Mouse (Mus musculus) hindbrain, embryonic 14.5 days (tissue): ENCODE measurements around the gene A930017K11Rik. TPM values are rescaled to one million over a fixed set of nuclear protein-coding genes. Genes with fewer than 3 reads are reported as not detected.

Experiments used
- ATAC-seq: fragments of 200-750 bp; cut with Nextera tagmentation; 2 replicates; pipeline ENCODE4 v1.8.0; 2017; ENCODE audit warnings: moderate number of reproducible peaks, mild to moderate bottlenecking, moderate TSS enrichment, moderate library complexity; ENCODE audit not compliant: low FRiP score
- DNase-seq: peaks from one replicate; pipeline ENCODE4 v3.0.0-alpha.2; 2015; ENCODE audit warnings: low spot score
- H3K27ac ChIP-seq: fragments of 300-500 bp; sonication (generic); 2 replicates; pipeline ENCODE4 v1.5.1; 2014; ENCODE audit warnings: mild to moderate bottlenecking, moderate library complexity
- H3K27me3 ChIP-seq: fragments of 300-500 bp; sonication (generic); 2 replicates; pipeline ENCODE4 v1.6.1; 2014; ENCODE audit warnings: mild to moderate bottlenecking, low read length, mixed read lengths; ENCODE audit not compliant: control insufficient read depth, insufficient read depth
- H3K36me3 ChIP-seq: fragments of 300-500 bp; sonication (generic); replicated peaks from 2 replicates; pipeline ENCODE4 v1.6.1; 2014; ENCODE audit not compliant: control insufficient read depth, insufficient read depth
- H3K4me1 ChIP-seq: fragments of 300-500 bp; sonication (generic); replicated peaks from 2 replicates; pipeline ENCODE4 v1.6.1; 2014; ENCODE audit warnings: antibody characterized with exemption, low read length, mixed read lengths; ENCODE audit not compliant: control insufficient read depth, insufficient read depth
- H3K4me2 ChIP-seq: fragments of 300-500 bp; sonication (generic); replicated peaks from 2 replicates; pipeline ENCODE4 v1.6.1; 2014; ENCODE audit warnings: mild to moderate bottlenecking, moderate library complexity
- H3K4me3 ChIP-seq: fragments of 300-500 bp; sonication (generic); replicated peaks from 2 replicates; pipeline ENCODE4 v1.5.1; 2014; ENCODE audit warnings: mild to moderate bottlenecking, low read length
- H3K9ac ChIP-seq: fragments of 300-500 bp; sonication (generic); 2 replicates; pipeline ENCODE4 v1.6.1; 2014
- H3K9me3 ChIP-seq: fragments of 300-500 bp; sonication (generic); 2 replicates; pipeline ENCODE4 v1.6.1; 2016; ENCODE audit warnings: low read length; ENCODE audit not compliant: control insufficient read depth
- WGBS: fragments of 180-500 bp; shearing (Covaris S2); extraction: QIAGEN DNeasy Blood & Tissue Kit; methylation state at CpG from one replicate; pipeline ENCODE4 v1.1.7; 2014; 5-methylcytosine and 5-hydroxymethylcytosine counted together
- polyA plus RNA-seq: library from polyadenylated mRNA; unstranded; fragments of >200 nt; fragmentation: Nextera tagmentation; extraction: Ambion mirVana; gene quantifications from 2 replicates; pipeline ENCODE4 v1.2.1, GENCODE M21; 2014

The A930017K11Rik gene
- polyA plus RNA-seq, 1 experiment from 2014 or later: 0.44 TPM

GRCm38 (mm10) chr17:25919144-25919785, 33.1 kb downstream of the A930017K11Rik start, which contains the start of gene Rab40c:
TSS of gene Rab40c (minus strand) at chr17:25919727.
- H3K9ac ChIP-seq: peak within 1 kb of the TSS; percentile 92
- H3K4me1 ChIP-seq: peaks cover 21% of the 10 kb centered on the region
- peak within 1 kb of the TSS; percentile 87 for H3K4me2 ChIP-seq
- H3K9me3 ChIP-seq: no peaks in the 10 kb centered on the region
- H3K27me3 ChIP-seq: no peaks in the 10 kb centered on the region
- peak; percentile 32 for DNase-seq
- no peak for ATAC-seq
- under 1% methylated on average over 73 of the region's 78 CpGs for WGBS
- H3K4me3 ChIP-seq: peak within 1 kb of the TSS; percentile 98
- peak within 1 kb of the TSS; percentile 89 for H3K27ac ChIP-seq
- H3K36me3 ChIP-seq: no peaks in the 10 kb centered on the region

GRCm38 (mm10) chr17:25918037-25918750, 34.2 kb downstream of the A930017K11Rik start:
- Histone ChIP-seq H3K27ac (0 out of 2 replicates have a peak overlapping the region, but pooled peaks have one; percentile 88), H3K9me3 (no peaks in the 10 kb centered on the region)

GRCm38 (mm10) chr17:25916931-25917647, 35.3 kb downstream of the A930017K11Rik start:
- H3K36me3 ChIP-seq: no peaks in the 10 kb centered on the region
- ATAC-seq (no peak), DNase-seq (no peak)
- no peak overlapping the region for H3K4me3 ChIP-seq
- no peaks in the 10 kb centered on the region for H3K9me3 ChIP-seq
- H3K27ac ChIP-seq: no peak overlapping the region
- H3K4me2 ChIP-seq: no peak overlapping the region
- peaks cover 21% of the 10 kb centered on the region for H3K4me1 ChIP-seq
- WGBS: 89% methylated on average over 8 of the region's 8 CpGs
- H3K27me3 ChIP-seq: no peaks in the 10 kb centered on the region
- no peak overlapping the region for H3K9ac ChIP-seq

More at GRCm38 (mm10) chr17:25918037-25918750, 34.2 kb downstream of the A930017K11Rik start:
- WGBS: 83% methylated on average over 9 of the region's 9 CpGs
- Histone ChIP-seq H3K4me2 (peak overlapping the region; percentile 87), H3K9ac (peak overlapping the region; percentile 92), H3K27me3 (no peaks in the 10 kb centered on the region), H3K36me3 (no peaks in the 10 kb centered on the region), H3K4me3 (peak overlapping the region; percentile 98), H3K4me1 (peaks cover 21% of the 10 kb centered on the region)
- DNase-seq: no peak
- ATAC-seq: no peak

GRCm38 (mm10) chr17:25914295-25914694, 38.1 kb downstream of the A930017K11Rik start:
- no peaks in the 10 kb centered on the region for H3K27me3 ChIP-seq
- no peak for DNase-seq
- H3K4me2 ChIP-seq: no peak overlapping the region
- ATAC-seq: no peak
- H3K27ac ChIP-seq: no peak overlapping the region
- H3K36me3 ChIP-seq: no peaks in the 10 kb centered on the region
- H3K4me3 ChIP-seq: no peak overlapping the region
- 85% methylated on average over 4 of the region's 4 CpGs for WGBS
- peaks cover 17% of the 10 kb centered on the region for H3K4me1 ChIP-seq
- H3K9ac ChIP-seq: no peak overlapping the region
- no peaks in the 10 kb centered on the region for H3K9me3 ChIP-seq

- DNase-seq (no peak), ATAC-seq (no peak)
- Histone ChIP-seq H3K4me2 (no peak overlapping the region), H3K4me1 (peaks cover 17% of the 10 kb centered on the region), H3K27ac (no peak overlapping the region), H3K27me3 (no peaks in the 10 kb centered on the region), H3K9me3 (no peaks in the 10 kb centered on the region), H3K36me3 (no peaks in the 10 kb centered on the region), H3K4me3 (no peak overlapping the region), H3K9ac (no peak overlapping the region)
- WGBS: 82% methylated on average over 1 of the region's 1 CpGs
Observed at GRCm38 (mm10) chr17:25913877-25914275, 38.5 kb downstream of the A930017K11Rik start.

GRCm38 (mm10) chr17:25913186-25913876, 39.0 kb downstream of the A930017K11Rik start:
- Histone ChIP-seq H3K27ac (no peak overlapping the region), H3K27me3 (no peaks in the 10 kb centered on the region), H3K4me1 (peaks cover 12% of the 10 kb centered on the region), H3K36me3 (no peaks in the 10 kb centered on the region), H3K9ac (no peak overlapping the region), H3K9me3 (no peaks in the 10 kb centered on the region), H3K4me3 (no peak overlapping the region), H3K4me2 (no peak overlapping the region)
- DNase-seq (no peak), ATAC-seq (no peak)
- 91% methylated on average over 14 of the region's 14 CpGs for WGBS

- 96% methylated on average over 4 of the region's 4 CpGs for WGBS
- Histone ChIP-seq H3K27ac (no peak overlapping the region), H3K36me3 (no peaks in the 10 kb centered on the region), H3K4me1 (no peaks in the 10 kb centered on the region), H3K4me3 (no peak overlapping the region), H3K9ac (no peak overlapping the region), H3K4me2 (no peak overlapping the region), H3K9me3 (no peaks in the 10 kb centered on the region), H3K27me3 (no peaks in the 10 kb centered on the region)
- DNase-seq (no peak), ATAC-seq (no peak)
Observed at GRCm38 (mm10) chr17:25911816-25912215, 40.5 kb downstream of the A930017K11Rik start.

GRCm38 (mm10) chr17:25907640-25908039, 44.7 kb downstream of the A930017K11Rik start:
- H3K27me3 ChIP-seq: no peaks in the 10 kb centered on the region
- H3K36me3 ChIP-seq: no peaks in the 10 kb centered on the region
- H3K4me1 ChIP-seq: no peaks in the 10 kb centered on the region
- H3K4me2 ChIP-seq: no peak overlapping the region
- no peak overlapping the region for H3K4me3 ChIP-seq
- no peaks in the 10 kb centered on the region for H3K9me3 ChIP-seq
- WGBS: 89% methylated on average over 2 of the region's 2 CpGs
- no peak for ATAC-seq
- H3K9ac ChIP-seq: no peak overlapping the region
- no peak overlapping the region for H3K27ac ChIP-seq
- no peak for DNase-seq

GRCm38 (mm10) chr17:25903061-25903460, 49.3 kb downstream of the A930017K11Rik start:
- Histone ChIP-seq H3K4me2 (no peak overlapping the region), H3K4me3 (no peak overlapping the region), H3K9me3 (no peaks in the 10 kb centered on the region), H3K4me1 (no peaks in the 10 kb centered on the region), H3K36me3 (no peaks in the 10 kb centered on the region), H3K9ac (no peak overlapping the region), H3K27me3 (no peaks in the 10 kb centered on the region), H3K27ac (no peak overlapping the region)
- DNase-seq: no peak
- ATAC-seq: no peak
- WGBS: 88% methylated on average over 3 of the region's 3 CpGs
